Mouse (Mus musculus) testis, postnatal 10 days (tissue): Measurements from ENCODE around the gene Prdm11.
A peak's percentile ranks its signal among the peaks of the same experiment; 100 is the strongest.

Experiments
- DNase-seq: peaks from one replicate; pipeline ENCODE4 v3.0.0; 2021; ENCODE audit warnings: low spot score

Prdm11 gene

DNA sequence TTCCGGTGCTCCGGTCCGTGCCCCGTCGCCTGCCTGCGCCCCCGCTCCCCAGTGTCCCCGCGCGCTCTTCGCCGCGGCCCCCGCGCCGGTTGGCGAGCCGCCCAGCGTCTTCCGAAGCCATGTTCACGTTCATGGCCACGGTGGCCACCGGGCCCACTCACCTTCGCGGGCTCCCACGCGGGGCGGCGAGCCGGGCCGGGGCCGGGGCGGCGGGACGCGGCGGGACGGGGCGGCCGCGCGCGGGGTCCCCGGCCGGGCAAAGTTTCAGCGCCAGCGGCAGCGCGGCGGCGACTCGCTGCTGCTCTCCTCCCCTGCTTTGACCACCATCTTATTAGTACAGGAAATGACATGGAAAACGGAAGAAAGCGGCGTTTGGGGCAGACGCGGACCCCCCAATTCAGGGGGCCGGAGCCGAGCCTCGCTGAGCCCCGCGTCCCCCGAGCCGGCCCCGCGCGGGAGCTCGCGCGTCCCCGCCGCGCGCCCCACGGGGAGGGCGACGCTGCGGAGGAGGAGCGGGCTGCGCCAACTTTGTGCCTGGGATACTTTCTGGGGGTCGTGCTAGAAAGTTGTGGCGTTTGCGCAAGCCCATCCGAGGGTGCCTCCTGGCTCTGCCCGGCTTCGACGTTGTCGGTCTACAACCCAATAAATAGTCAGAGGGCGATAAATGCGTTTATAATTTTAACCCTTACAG lies at the start of gene Prdm11:
Gene Prdm11, minus strand, starts transcription at position 350 of the 691 bp plus-strand sequence.
- DNase-seq: peak; percentile 64

- DNase-seq: no peak
These were observed 46.4 kb upstream of the Prdm11 start for GRCm38 (mm10) chr2:93092347-93092746.

GRCm38 (mm10) chr2:93091679-93092078 lies 45.7 kb upstream of the Prdm11 start:
- no peak for DNase-seq

DNA sequence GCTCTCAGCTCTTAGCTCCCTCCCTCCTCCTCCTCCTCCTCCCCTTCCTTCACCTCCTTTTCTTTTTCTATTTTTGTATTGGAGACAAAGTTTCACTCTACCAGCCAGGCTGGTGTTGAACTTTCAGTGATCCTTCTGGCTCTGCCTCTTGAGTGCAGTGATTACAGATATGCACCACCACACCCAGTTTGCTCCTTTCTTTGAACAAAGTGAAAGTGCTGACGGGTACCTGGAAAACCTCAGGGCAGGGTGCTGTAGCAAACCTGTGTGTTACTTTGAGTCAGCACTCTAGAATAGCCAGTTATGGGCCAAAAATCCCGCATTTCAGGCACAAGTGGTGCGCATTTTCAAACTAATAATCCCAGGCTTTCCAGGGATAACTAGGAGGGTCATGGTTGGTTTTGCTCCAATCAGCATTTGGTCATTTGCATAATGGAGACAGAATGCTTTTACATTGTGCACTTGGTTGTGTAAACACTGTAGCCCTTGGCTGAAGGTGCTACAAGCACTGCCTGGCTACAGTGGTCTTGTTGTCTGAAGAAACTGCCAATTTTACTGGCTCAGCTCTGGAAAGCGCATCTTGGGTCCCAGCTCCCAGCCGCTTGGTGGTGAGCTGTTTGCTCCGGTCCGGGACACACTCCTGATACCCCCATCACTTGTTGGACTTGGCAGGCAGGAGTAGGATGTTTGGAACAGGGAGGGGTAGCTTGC lies 43.6 kb upstream of the Prdm11 start:
- DNase-seq: no peak

DNA sequence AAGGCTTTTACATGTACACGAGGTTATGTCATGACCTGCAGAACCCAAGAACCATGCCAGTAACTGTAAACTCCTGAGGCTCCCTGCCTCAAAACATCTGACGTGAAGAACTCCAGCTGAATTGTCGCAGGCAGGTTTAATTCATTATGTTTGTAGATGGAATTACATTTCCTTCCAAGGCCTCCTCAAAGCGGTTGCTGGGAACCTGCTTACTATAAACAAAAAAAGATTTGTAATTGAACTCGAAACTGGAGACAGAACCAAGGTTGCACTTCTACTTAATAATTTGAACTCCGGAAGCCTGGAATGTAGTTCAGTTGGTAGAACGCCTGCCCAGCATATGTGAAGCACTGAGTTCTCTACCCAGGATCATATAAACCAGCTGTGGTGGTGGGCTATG lies 42.0 kb upstream of the Prdm11 start:
- no peak for DNase-seq

- no peak for DNase-seq
These were observed 39.5 kb upstream of the Prdm11 start for GRCm38 (mm10) chr2:93085291-93086027.

DNA sequence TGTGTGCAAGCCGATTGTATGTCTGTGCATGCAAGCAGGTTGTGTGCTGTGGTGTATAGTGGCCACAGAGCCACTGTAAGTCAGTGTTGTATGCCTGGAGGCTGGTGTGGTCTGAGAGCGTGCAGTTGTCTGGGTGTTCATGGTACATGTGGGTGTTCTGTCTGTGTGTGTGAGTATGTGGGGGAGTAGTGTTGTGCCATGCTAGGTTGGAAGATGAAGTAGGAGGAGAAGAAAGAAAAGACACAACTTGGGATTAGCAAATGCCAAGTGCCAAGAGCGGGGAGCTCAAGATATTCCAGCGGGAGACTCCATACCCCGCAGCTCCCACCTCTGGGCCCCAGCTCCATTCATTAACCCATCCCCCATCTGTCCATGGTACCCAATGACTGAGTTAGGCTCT lies 38.5 kb upstream of the Prdm11 start:
- DNase-seq: no peak

- no peak for DNase-seq
These were observed 37.4 kb upstream of the Prdm11 start for GRCm38 (mm10) chr2:93083317-93083716.

- DNase-seq: no peak
These were observed 36.9 kb upstream of the Prdm11 start for GRCm38 (mm10) chr2:93082846-93083245.

DNA sequence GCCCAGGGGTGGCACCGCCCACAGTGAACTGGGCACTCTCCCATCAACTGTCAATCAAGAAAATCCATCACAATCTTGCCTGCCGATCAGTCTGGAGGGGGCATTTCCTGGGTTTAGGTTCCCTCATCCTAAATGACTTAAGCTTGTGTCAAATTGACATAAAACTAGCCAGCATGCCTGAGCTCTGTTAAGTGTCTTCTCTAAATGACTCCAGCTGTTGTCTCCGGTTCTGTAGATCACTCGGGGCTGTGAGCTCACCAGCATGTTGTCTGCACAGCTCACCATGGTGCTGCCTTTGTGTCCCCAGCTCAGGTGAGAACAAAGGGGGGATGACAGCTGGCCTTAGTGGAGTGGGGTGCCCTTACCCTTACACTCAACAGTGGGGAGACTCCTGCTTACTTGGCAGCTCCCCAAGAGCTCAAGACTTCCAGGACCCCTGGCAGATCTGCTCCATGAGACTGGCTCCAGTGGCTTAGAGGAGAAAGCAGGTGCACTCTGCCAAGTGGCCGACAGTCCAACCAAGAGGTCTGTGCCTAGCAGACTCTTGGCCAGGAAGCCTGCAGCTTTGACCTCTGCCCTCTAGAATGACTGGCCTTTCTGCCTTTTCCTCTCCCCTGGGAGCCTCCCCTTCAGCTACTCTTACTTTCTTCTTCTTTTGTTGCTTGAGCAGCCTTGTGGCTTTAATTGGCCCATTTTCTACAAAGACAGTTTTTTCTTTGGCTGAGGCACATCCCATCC lies 35.1 kb upstream of the Prdm11 start:
- no peak for DNase-seq

- no peak for DNase-seq
These were observed 33.4 kb upstream of the Prdm11 start for GRCm38 (mm10) chr2:93079394-93079793.

DNA sequence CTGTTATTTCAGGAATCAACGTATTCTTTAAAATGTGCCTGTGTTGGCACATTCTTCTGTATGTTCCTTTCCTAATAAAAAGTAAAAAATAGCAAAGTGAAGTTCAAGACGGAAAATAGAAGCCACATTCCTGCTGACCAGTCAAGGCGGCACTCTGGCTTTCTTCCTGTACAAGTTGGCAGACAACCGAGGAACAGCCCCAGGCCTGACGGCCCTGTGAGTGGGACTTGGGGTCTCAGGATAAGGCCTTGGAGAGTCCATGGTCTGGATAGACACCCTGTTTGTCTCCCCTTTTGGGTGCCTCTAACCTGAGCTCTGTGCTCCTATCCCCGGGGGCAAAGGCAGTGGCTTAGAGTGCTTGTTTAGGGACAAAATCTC lies 30.6 kb upstream of the Prdm11 start:
- no peak for DNase-seq

- peak; percentile 88 for DNase-seq
These were observed 30.0 kb upstream of the Prdm11 start for GRCm38 (mm10) chr2:93075738-93076577.

- peak; percentile 93 for DNase-seq
These were observed 25.7 kb upstream of the Prdm11 start for GRCm38 (mm10) chr2:93071656-93072055.

GRCm38 (mm10) chr2:93068942-93069341 lies 23.0 kb upstream of the Prdm11 start:
- DNase-seq: no peak

DNA sequence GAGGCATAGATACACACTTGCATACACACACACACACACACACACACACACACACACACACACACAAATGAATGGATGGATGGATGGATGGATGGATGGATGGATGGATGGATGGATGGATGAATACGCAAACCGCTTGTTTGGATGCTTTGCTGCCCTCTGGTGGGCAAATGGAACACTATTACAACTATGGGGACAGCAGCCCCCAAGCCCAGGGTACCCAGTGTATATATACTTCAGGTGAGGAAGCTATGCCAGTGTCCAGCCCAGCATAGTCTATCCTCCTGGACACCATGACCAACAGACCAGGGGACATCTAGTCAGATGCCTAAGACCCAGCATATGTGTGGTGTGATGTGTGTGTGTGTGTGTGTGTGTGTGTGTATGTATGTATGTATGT lies 17.4 kb upstream of the Prdm11 start:
- DNase-seq: peak; percentile 79

DNA sequence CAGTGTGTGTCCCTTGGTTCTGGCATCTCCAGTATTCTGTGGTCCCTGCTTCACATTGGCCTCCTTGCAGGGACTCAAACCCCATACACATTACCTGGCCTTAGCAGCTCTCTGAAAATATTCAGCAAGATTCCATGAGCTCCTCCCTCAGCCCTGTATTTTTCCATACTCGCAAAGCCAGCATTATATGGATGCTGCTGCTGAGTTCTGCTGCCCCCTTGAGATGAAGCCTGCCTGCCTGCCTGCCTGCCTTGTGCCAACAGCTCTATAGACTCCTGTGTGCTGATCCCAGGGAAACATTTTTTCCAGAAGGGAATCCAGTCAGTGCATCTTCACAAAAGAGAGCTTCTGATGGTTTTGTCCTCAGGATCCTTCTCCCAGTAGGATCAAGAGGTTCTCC lies 5.9 kb upstream of the Prdm11 start:
- DNase-seq: no peak

GRCm38 (mm10) chr2:93048601-93049323 lies 2.8 kb upstream of the Prdm11 start:
- no peak for DNase-seq

DNA sequence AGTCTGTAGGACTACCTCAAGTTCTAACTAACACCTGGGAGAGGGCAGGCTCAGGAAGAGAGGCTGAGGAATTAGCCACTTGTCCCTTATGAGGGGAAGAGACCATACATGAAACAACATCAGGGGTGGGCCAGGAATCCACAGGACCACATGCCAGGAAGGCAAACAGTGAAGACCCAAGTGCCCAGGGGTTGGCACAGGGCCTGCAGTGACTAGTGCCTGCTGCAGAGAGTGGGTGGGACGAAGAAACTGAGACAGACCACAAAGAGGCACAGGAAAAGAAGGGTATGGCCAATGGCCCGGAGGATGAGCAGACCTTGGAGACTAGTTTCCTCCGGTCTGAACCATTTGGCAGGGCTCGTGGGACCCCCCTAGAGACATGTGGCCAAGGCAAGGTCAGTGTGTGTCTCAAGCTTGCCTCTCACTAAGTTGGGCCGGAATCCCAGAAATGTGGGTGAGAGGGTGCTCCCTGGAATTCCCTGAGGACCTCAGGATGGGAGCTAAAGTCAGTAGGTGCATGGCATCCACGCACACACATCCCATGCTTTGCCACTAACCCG lies 1.6 kb upstream of the Prdm11 start:
- DNase-seq: no peak

DNA sequence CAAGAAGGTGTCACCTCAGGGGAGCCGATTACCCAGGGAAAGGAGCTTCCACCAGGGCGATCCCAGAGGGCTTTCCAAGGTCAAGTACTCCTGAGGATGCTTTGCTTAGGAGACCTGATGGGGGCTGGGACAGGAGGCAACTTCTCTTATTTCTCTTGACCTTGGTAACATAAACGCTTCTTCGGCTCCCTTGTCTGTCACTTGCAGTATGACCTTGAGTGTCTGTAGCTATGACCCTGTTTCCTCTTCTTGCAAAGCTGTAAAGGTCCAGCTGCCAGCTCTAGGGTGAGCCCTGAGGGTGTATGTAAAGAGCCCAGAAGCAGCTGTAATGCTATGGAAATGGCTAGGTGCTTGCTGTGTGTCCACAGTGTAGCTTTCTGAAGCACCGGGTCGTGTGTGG lies 1.1 kb upstream of the Prdm11 start:
- no peak for DNase-seq

GRCm38 (mm10) chr2:93046509-93046835 lies 505 bp upstream of the Prdm11 start:
- DNase-seq: no peak
